Mouse (Mus musculus) spleen, adult 2 months (tissue): ENCODE results near the gene Abhd12b.

ENCODE experiments used
- CTCF ChIP-seq: fragments of 200-500 bp; IDR thresholded peaks from 2 replicates; pipeline ENCODE4 v1.5.1; 2011; ENCODE audit warnings: mild to moderate bottlenecking, inconsistent platforms; ENCODE audit not compliant: insufficient read depth, insufficient read length, insufficient replicate concordance; ENCODE audit errors: extremely low read depth
- POLR2A ChIP-seq: fragments of 200-500 bp; IDR thresholded peaks from 2 replicates; pipeline ENCODE4 v1.6.1; 2011; ENCODE audit warnings: low read depth, low read length, inconsistent platforms

- TF ChIP-seq CTCF (no peak), POLR2A (no peak)
Observed at GRCm38 (mm10) chr12:70140993-70141576, 12.9 kb upstream of the Abhd12b start.
